Mouse (Mus musculus) hindbrain, postnatal 0 days (tissue): ENCODE results near the gene Atp11a. TPM values are rescaled to one million over a fixed set of nuclear protein-coding genes. Genes with fewer than 3 reads are reported as not detected.

Experiments
- ATAC-seq: fragments of 200-750 bp; cut with Nextera tagmentation; 2 replicates; pipeline ENCODE4 v1.8.0; 2017; ENCODE audit warnings: mild to moderate bottlenecking, moderate TSS enrichment, moderate library complexity
- DNase-seq: peaks from one replicate; pipeline ENCODE4 v3.0.0-alpha.2; 2015; ENCODE audit warnings: low spot score
- H3K27ac ChIP-seq: fragments of 300-500 bp; sonication (generic); 2 replicates; pipeline ENCODE4 v1.5.1; 2014; ENCODE audit warnings: mild to moderate bottlenecking
- H3K27me3 ChIP-seq: fragments of 300-500 bp; sonication (generic); 2 replicates; pipeline ENCODE4 v1.6.1; 2014; ENCODE audit warnings: low read length, mixed read lengths; ENCODE audit not compliant: insufficient read depth
- H3K36me3 ChIP-seq: fragments of 300-500 bp; sonication (generic); 2 replicates; pipeline ENCODE4 v1.6.1; 2014; ENCODE audit warnings: low read length, mixed read lengths; ENCODE audit not compliant: insufficient read depth
- H3K4me1 ChIP-seq: fragments of 300-500 bp; sonication (generic); 2 replicates; pipeline ENCODE4 v1.6.1; 2014; ENCODE audit warnings: antibody characterized with exemption, low read length, mixed read lengths; ENCODE audit not compliant: insufficient read depth
- H3K4me2 ChIP-seq: fragments of 300-500 bp; sonication (generic); 2 replicates; pipeline ENCODE4 v1.6.1; 2014; ENCODE audit warnings: low read depth, mild to moderate bottlenecking, low read length, moderate library complexity, mixed read lengths
- H3K4me3 ChIP-seq: fragments of 300-500 bp; sonication (generic); 2 replicates; pipeline ENCODE4 v1.5.1; 2014; ENCODE audit warnings: low read length
- H3K9ac ChIP-seq: fragments of 300-500 bp; sonication (generic); replicated peaks from 2 replicates; pipeline ENCODE4 v1.6.1; 2014; ENCODE audit warnings: mild to moderate bottlenecking, low read length, moderate library complexity, mixed read lengths
- H3K9me3 ChIP-seq: fragments of 300-500 bp; sonication (generic); 2 replicates; pipeline ENCODE4 v1.6.1; 2016; ENCODE audit warnings: low read length, mixed read lengths
- CTCF ChIP-seq: IDR thresholded peaks from 2 replicates; pipeline ENCODE4 v1.5.1; 2016; ENCODE audit warnings: antibody characterized with exemption, control low read depth, low read depth
- WGBS: fragments of 180-500 bp; shearing (Covaris S2); extraction: QIAGEN DNeasy Blood & Tissue Kit; methylation state at CpG from one replicate; pipeline ENCODE4 v1.1.7; 2014; 5-methylcytosine and 5-hydroxymethylcytosine counted together
- polyA plus RNA-seq: library from polyadenylated mRNA; unstranded; fragments of >200 nt; fragmentation: Nextera tagmentation; extraction: Ambion mirVana; gene quantifications from 2 replicates; pipeline ENCODE4 v1.2.1, GENCODE M21; 2015
- total RNA-seq: library from RNA; depleted of rRNA; stranded (reverse); fragments of >200 nt; gene quantifications from 2 replicates; pipeline ENCODE4 v1.2.3, GENCODE M21; 2014

The Atp11a gene
- total and polyA plus RNA-seq, 2 experiments from 2014 or later = 12.5 to 48.8 TPM

- ATAC-seq (no peak), DNase-seq (no peak)
- Histone ChIP-seq H3K9me3 (no peaks in the 10 kb centered on the region), H3K4me2 (no peak overlapping the region), H3K36me3 (peaks cover 43% of the 10 kb centered on the region), H3K27me3 (no peaks in the 10 kb centered on the region), H3K4me3 (no peak overlapping the region), H3K27ac (no peak overlapping the region), H3K4me1 (no peaks in the 10 kb centered on the region), H3K9ac (no peak overlapping the region)
- TF ChIP-seq CTCF = no peak
- 87% methylated on average over 10 of the region's 10 CpGs for WGBS
These were observed 94.4 kb downstream of the Atp11a start for GRCm38 (mm10) chr8:12851241-12851640.

- Histone ChIP-seq H3K36me3 (peaks cover 16% of the 10 kb centered on the region; the same call in 1 of the 2 replicates), H3K27ac (no peak overlapping the region), H3K9ac (no peak overlapping the region), H3K27me3 (no peaks in the 10 kb centered on the region), H3K4me2 (no peak overlapping the region), H3K4me3 (no peak overlapping the region), H3K9me3 (no peaks in the 10 kb centered on the region), H3K4me1 (no peaks in the 10 kb centered on the region)
- 68% methylated on average over 14 of the region's 15 CpGs for WGBS
- DNase-seq (no peak), ATAC-seq (no peak)
- no peak for TF ChIP-seq CTCF
These were observed 99.2 kb downstream of the Atp11a start for GRCm38 (mm10) chr8:12856038-12856437.

DNA sequence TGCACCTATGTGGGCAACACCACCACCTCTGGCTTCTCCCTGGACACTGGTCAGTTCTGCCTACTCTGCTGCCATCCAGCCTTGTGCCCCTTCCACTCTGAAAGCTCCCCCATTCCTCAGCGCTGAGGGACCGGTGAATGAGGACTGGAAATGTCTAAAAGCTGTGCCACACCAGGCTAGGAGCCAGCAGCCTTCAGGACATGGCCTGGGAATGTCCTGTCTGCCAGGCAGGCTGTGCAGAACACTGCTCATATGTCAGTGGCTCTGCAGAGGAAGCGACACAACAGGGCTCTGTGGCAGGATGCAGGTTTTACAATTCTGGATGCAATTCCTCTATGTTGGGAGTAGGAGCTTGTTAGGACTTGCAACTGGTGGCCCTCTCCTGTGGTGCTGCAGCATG is 106.2 kb downstream of the Atp11a start:
- no peak for TF ChIP-seq CTCF
- Histone ChIP-seq H3K9ac (no peak overlapping the region), H3K4me3 (no peak overlapping the region), H3K36me3 (peaks cover 24% of the 10 kb centered on the region), H3K4me1 (no peaks in the 10 kb centered on the region), H3K9me3 (no peaks in the 10 kb centered on the region), H3K27me3 (no peaks in the 10 kb centered on the region), H3K27ac (0 out of 2 replicates have a peak overlapping the region, but pooled peaks have one; percentile 7), H3K4me2 (no peak overlapping the region)
- WGBS = 74% methylated on average over 3 of the region's 3 CpGs
- ATAC-seq (peak; percentile 44; the same call in 1 of the 2 replicates), DNase-seq (peak; percentile 61)

DNA sequence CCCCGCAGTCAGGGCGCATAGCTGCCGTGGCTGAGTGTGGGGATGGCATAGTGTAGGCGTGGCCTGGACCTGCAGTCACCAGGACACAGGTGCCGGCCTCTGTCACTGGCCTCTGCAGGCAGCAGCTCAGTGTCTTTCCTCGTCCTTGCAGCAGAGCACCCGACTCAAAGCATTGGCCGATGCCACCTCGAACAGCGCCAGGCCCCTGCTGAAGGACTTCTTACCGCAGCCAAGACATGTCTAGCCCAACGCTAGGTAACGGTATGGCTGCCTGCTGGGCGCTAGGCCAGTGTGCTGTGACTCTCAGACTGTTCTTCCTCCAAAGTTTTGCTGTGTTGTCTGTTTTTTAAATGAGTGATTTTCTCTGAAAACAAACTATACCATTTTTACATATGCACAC is 106.8 kb downstream of the Atp11a start:
- no peak for ATAC-seq

GRCm38 (mm10) chr8:12865790-12866189 is 109.0 kb downstream of the Atp11a start:
- H3K4me2 ChIP-seq = no peak overlapping the region
- H3K9ac ChIP-seq = no peak overlapping the region
- peaks cover 4% of the 10 kb centered on the region; the same call in 1 of the 2 replicates for H3K4me1 ChIP-seq
- H3K27ac ChIP-seq = no peak overlapping the region
- peak; percentile 46 for TF ChIP-seq CTCF
- no peaks in the 10 kb centered on the region for H3K9me3 ChIP-seq
- H3K36me3 ChIP-seq = peaks cover 18% of the 10 kb centered on the region
- no peak for ATAC-seq
- H3K4me3 ChIP-seq = no peak overlapping the region
- WGBS = 47% methylated on average over 6 of the region's 6 CpGs
- DNase-seq = no peak
- no peaks in the 10 kb centered on the region for H3K27me3 ChIP-seq

More for the DNA sequence above, 106.8 kb downstream of the Atp11a start:
- Histone ChIP-seq H3K36me3 (peaks cover 24% of the 10 kb centered on the region), H3K4me1 (no peaks in the 10 kb centered on the region), H3K4me2 (no peak overlapping the region), H3K27me3 (no peaks in the 10 kb centered on the region), H3K27ac (0 out of 2 replicates have a peak overlapping the region, but pooled peaks have one; percentile 7), H3K9ac (no peak overlapping the region), H3K4me3 (no peak overlapping the region), H3K9me3 (no peaks in the 10 kb centered on the region)
- peak; percentile 10 for DNase-seq
- TF ChIP-seq CTCF = no peak
- WGBS = 61% methylated on average over 14 of the region's 14 CpGs

DNA sequence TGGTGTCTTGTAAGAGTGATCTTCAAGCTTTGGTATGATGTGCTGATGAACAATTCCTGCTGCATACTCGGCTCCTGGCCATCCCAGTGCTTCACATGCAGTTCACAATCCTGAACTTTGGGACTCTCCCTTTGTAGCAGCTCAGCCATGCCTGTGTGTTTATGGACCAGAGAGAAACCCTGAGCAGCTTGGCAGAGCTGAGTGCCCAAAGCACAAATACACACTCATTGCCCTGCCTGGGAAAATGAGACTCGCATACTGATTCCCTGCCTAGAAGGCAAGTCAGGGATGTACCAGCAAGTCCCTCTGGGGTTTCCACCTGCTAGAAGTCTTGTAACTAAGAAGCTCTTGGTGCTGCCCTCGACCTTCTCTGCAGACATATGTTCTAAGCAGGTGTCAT is 112.8 kb downstream of the Atp11a start:
- peak; percentile 41; the same call in 1 of the 2 replicates for ATAC-seq
- peak; percentile 68 for DNase-seq

DNA sequence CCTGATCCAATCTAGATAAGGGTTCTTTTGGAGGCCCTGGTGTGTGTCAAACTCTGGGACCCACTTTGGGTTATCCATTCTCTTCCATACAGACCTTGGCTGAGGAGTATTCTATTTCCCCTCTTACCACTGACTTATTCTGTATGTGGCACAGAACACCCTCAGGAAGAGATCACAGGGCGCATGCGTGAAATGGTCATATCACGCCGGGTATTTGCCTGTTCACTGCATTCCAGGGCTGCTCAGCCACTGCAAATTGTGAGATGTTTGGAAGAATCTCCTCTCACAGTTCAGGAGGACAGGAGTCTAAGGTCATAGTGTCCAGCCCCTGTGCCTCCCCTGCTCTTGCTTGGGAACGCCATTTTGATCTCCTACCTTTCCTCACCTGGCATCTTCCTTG is 113.8 kb downstream of the Atp11a start:
- no peaks in the 10 kb centered on the region for H3K27me3 ChIP-seq
- H3K36me3 ChIP-seq = no peaks in the 10 kb centered on the region
- H3K9me3 ChIP-seq = no peaks in the 10 kb centered on the region
- no peak overlapping the region for H3K9ac ChIP-seq
- no peak for DNase-seq
- H3K27ac ChIP-seq = 0 out of 2 replicates have a peak overlapping the region, but pooled peaks have one; percentile 11
- H3K4me2 ChIP-seq = no peak overlapping the region
- no peak for ATAC-seq
- no peak overlapping the region for H3K4me3 ChIP-seq
- 83% methylated on average over 5 of the region's 5 CpGs for WGBS
- peaks cover 8% of the 10 kb centered on the region for H3K4me1 ChIP-seq
- TF ChIP-seq CTCF = no peak

More for the DNA sequence above, 112.8 kb downstream of the Atp11a start:
- no peak overlapping the region for H3K9ac ChIP-seq
- no peaks in the 10 kb centered on the region for H3K27me3 ChIP-seq
- H3K36me3 ChIP-seq = peaks cover 7% of the 10 kb centered on the region; the same call in 1 of the 2 replicates
- H3K4me1 ChIP-seq = peaks cover 8% of the 10 kb centered on the region
- peak overlapping the region; percentile 58; the same call in 1 of the 2 replicates for H3K27ac ChIP-seq
- 61% methylated on average over 3 of the region's 3 CpGs for WGBS
- no peak for TF ChIP-seq CTCF
- H3K9me3 ChIP-seq = no peaks in the 10 kb centered on the region
- H3K4me3 ChIP-seq = no peak overlapping the region
- H3K4me2 ChIP-seq = no peak overlapping the region
